Mouse (Mus musculus) adrenal gland, adult (tissue): ENCODE measurements at regions not wholly inside any gene's neighbourhood (a gene's known extent, or its start where the extent isn't known, plus 50 kb on each side); places are given as distances from the start of the nearest gene placed in this dataset.
"Not testable (repeated sequence)": the region's sequence is repeated elsewhere in the genome, so short reads cannot be mapped to it uniquely, and the experiment has no call there.

ENCODE experiments used
- DNase-seq, 2 experiments: peaks; one replicate each; pipeline ENCODE4 v3.0.0; 2022 to 2023; ENCODE audit warnings: low spot score in 1 of 2; ENCODE audit not compliant: inconsistent age in 2 of 2

GRCm38 (mm10) chr8:19976461-19976860 is 73.3 kb downstream of the Gm31371 start:
- not testable (repeated sequence) for DNase-seq

GRCm38 (mm10) chr8:19979536-19980345 is 76.5 kb downstream of the Gm31371 start:
- peak; percentile 71 to 85 for DNase-seq

GRCm38 (mm10) chr8:19980346-19980726 is 77.1 kb downstream of the Gm31371 start:
- DNase-seq: not testable (repeated sequence)

- DNase-seq: peak; percentile 21 to 47
These were observed 104.9 kb downstream of the Gm31371 start for GRCm38 (mm10) chr8:20008106-20008505.

DNA sequence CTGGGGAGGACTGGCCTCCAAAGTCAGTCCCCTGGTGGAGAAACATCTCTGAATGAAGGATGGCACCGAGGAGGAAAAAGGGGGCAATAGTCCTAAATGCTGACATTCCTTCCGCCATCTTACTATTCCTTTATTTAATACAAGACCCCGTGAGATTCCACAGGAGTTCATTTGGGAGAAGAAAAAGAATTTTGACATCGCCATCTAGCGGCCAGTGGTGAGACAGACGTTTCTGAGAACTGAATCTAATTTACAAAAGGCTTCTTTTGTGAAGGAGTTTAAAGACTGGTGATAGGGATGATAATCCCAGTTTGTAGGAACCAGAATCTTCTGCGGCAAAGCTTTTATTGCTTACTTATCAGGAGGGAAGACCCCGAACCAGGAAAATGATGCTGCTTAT is 107.8 kb downstream of the Gm31371 start:
- DNase-seq: peak in 1 of 2 experiments; percentile 33

- DNase-seq: peak; percentile 19 to 59
These were observed 110.1 kb downstream of the Gm31371 start for GRCm38 (mm10) chr8:20013278-20013677.

GRCm38 (mm10) chr8:20014451-20015130 is 111.4 kb downstream of the Gm31371 start:
- peak in 1 of 2 experiments; percentile 33 for DNase-seq

DNA sequence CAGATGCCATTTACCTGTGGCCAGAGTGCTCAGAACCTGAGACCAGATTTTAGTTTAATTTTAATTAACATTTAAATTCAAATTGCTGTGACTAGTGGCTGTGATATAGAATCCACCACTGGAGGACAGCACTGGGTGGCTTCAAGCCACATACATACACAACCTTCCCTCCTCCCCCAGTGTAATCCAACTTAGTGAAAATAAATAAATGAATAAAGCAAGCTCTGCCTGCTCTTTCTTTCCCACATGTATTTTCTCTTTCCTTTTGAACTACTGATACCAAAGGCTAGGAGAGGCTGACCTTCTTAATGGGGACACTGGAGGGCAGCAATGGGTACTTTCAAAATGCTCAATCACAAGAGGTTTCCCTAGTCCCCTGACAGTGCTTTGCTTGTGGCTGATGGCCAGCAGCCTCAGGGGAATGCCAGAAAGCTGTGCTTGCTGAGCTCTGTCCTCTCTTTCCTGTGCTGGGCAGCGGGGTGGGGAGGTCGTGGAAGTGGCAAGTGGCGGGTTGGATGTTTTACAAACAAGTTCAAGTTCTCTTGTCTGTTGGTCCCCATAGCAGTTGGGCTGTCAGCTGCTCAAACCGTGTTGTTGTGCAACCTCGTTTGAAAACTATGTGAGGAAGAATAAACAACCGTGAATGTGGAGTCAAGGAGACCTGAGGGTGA is 112.4 kb downstream of the Gm31371 start:
- peak in 1 of 2 experiments; percentile 41 for DNase-seq

- DNase-seq: peak; percentile 33 to 78
These were observed 113.1 kb downstream of the Gm31371 start for GRCm38 (mm10) chr8:20016082-20016840.

DNA sequence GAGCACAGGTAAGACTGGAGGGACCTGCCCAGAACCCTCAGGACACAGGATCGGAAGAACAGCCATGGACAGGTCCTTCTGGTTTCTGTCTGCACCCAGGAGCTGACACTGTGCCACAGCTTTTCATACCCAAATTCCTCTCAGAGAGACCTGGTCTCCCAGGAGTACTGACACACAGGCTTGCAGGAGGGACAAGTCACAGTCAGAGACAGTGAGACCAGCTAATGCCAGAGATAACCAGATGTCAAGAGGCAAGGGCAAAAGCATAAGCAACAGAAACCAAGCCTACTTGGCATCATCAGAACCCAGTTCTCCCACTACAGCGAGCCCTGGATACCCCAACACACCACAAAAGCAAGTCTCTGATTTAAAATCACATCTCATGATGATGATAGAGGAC is 122.3 kb downstream of the Gm31371 start:
- peak in 1 of 2 experiments; percentile 41 for DNase-seq

- DNase-seq: peak; percentile 15 to 59
These were observed 124.8 kb downstream of the Gm31371 start for GRCm38 (mm10) chr8:20027956-20028355.

DNA sequence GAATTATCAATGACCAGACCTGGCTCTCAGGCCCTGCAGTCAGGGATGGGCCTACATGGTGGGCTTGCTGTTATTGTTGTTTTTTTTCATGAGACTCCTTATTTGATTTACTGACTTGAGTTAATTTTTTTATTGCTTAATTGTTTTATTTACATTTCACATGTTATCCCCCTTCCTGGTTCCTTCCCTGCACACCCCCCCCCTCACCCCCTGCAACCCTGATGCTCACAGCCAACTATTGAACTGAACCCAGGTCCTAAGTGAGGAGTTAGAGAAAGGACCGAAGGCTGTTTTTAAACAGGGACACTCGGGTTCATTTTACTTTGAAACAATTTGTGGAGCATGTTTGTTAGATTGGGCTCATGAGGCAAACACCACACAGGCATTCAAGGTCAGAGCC is 126.9 kb downstream of the Gm31371 start:
- peak in 1 of 2 experiments; percentile 42 for DNase-seq

- DNase-seq: peak in 1 of 2 experiments; percentile 62
These were observed 154.4 kb downstream of the Gm31371 start for GRCm38 (mm10) chr8:20057626-20058025.

DNA sequence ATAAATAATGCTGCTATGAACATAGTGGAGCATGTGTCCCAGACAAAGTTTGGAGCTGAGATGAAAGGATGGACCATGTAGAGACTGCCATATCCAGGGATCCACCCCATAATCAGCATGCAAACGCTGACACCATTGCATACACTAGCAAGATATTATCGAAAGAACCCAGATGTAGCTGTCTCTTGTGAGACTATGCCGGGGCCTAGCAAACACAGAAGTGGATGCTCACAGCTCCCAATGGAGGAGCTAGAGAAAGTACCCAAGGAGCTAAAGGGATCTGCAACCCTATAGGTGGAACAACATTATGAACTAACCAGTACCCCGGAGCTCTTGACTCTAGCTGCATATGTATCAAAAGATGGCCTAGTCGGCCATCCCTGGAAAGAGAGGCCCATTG is 194.9 kb downstream of the Gm31371 start:
- DNase-seq: peak in 1 of 2 experiments; percentile 32

GRCm38 (mm10) chr8:20100241-20100640 is 197.0 kb downstream of the Gm31371 start:
- DNase-seq: not testable (repeated sequence)

DNA sequence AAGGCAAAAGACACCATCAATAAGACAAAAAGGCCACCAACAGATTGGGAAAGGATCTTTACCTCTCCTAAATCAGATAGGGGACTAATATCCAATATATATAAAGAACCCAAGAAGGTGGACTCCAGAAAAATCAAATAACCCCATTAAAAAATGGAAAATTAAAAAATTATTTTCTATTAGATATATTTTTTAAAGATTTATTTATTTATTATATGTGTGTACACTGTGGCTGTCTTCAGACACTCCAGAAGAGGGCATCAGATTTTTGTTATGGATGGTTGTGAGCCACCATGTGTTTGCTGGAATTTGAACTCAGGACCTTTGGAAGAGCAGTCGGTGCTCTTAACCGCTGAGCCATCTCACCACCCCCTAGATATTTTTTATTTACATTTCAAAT is 199.2 kb downstream of the Gm31371 start:
- DNase-seq: peak in 1 of 2 experiments; percentile 16

DNA sequence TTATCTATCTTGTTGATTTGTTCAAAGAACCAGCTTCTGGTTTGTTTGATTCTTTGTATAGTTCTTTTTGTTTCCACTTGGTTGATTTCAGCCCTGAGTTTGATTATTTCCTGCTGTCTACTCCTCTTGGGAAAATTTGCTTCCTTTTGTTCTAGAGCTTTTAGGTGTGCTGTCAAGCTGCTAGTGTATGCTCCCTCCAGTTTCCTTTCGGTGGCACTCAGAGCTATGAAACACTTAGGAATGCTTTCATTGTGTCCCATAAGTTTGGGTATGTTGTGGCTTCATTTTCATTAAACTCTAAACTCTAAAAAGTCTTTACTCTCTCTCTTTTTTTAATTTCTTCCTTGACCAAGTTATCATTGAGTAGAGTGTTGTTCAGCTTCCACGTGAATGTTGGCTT is 204.0 kb downstream of the Gm31371 start:
- peak in 1 of 2 experiments; percentile 21 for DNase-seq

GRCm38 (mm10) chr8:20116785-20117184 is 213.6 kb downstream of the Gm31371 start:
- peak in 1 of 2 experiments; percentile 59 for DNase-seq

DNA sequence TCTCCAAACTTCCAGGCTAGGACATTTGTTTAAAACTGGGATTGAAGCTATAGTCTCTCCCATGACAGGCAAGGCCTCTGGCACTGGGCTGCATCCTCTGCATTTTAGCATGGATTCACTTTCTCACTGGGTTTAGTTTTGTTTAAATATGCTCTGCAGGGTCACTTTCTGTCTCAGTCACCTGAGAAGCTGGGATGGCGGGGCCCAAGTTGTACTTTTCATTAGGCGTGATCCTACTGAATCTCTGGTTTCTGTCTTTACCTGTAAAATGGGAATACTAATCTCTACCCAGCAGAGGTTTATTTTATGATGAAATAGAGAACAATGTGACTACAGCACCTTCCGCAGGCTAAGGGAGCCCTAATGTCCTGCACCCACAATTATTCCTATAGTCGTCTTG is 216.4 kb downstream of the Gm31371 start:
- peak in 1 of 2 experiments; percentile 35 for DNase-seq

DNA sequence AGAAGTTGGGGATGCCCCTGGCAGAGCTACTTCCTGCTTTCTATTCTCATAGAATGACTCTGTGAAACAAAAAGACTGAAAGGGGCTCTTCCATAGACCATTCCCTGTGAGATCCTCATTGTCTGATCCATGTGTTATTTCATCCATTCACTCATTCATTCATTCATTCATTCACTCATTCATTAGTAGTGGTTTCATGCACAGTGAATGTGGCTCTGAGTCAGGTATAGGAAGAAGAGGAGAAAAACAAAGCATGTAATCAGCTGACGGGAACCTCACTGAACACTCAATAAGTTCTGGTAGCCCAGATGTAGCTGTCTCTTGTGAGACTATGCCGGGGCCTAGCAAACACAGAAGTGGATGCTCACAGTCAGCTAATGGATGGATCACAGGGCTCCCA is 217.0 kb downstream of the Gm31371 start:
- peak in 1 of 2 experiments; percentile 35 for DNase-seq
